Mouse (Mus musculus) heart, postnatal 0 days (tissue): ENCODE results near the gene Nvl.

Source experiments
- CTCF ChIP-seq: IDR thresholded peaks from 2 replicates; pipeline ENCODE4 v1.5.1; 2016; ENCODE audit warnings: antibody characterized with exemption, control low read depth, low read depth
- EP300 ChIP-seq: IDR thresholded peaks from 2 replicates; pipeline ENCODE4 v1.6.1; 2016; ENCODE audit warnings: antibody characterized with exemption, low read depth

DNA sequence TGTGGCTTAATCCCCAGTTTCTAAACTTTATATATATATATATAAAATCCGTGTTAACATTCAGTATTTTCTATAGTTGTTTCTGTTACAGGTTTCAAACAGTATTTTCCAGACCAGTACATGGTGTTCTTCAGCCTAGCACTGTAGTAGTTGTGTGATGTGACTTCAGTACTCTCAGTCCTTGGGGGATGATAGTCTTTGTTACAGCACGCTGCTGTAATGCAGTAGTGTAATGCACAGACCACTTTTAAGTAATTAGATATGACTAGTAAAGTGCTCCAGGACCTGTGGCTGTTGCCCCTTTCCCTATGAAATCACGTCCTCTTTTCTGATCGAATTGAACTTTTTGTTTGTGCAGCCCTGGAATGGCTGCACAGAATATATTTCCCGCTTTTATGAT, 7.5 kb upstream of the Nvl start:
- TF ChIP-seq CTCF (no peak), EP300 (no peak)
